Mouse (Mus musculus) lung, embryonic 15.5 days (tissue): Measurements from ENCODE around the gene Lgals9. TPM values are rescaled to one million over a fixed set of nuclear protein-coding genes. Genes with fewer than 3 reads are reported as not detected.

Source experiments
- ATAC-seq: fragments of 200-750 bp; cut with Nextera tagmentation; 2 replicates; pipeline ENCODE4 v1.8.0; 2017; ENCODE audit warnings: moderate number of reproducible peaks, borderline replicate concordance; ENCODE audit not compliant: low FRiP score, low TSS enrichment; ENCODE audit errors: extremely low read depth
- H3K27ac ChIP-seq: fragments of 300-500 bp; sonication (generic); 2 replicates; pipeline ENCODE4 v1.5.1; 2015; ENCODE audit warnings: moderate library complexity, mild to moderate bottlenecking, inconsistent platforms
- H3K27me3 ChIP-seq: fragments of 300-500 bp; sonication (generic); 2 replicates; pipeline ENCODE4 v1.6.1; 2015; ENCODE audit warnings: inconsistent platforms
- H3K36me3 ChIP-seq: fragments of 300-500 bp; sonication (generic); 2 replicates; pipeline ENCODE4 v1.6.1; 2015; ENCODE audit warnings: inconsistent platforms
- H3K4me1 ChIP-seq: fragments of 300-500 bp; sonication (generic); 2 replicates; pipeline ENCODE4 v1.6.1; 2015; ENCODE audit warnings: inconsistent platforms
- H3K4me2 ChIP-seq: fragments of 300-500 bp; sonication (generic); 2 replicates; pipeline ENCODE4 v1.6.1; 2015; ENCODE audit warnings: inconsistent platforms, mild to moderate bottlenecking, moderate library complexity
- H3K4me3 ChIP-seq: fragments of 300-500 bp; sonication (generic); 2 replicates; pipeline ENCODE4 v1.5.1; 2015; ENCODE audit warnings: mild to moderate bottlenecking, inconsistent platforms
- H3K9ac ChIP-seq: fragments of 300-500 bp; sonication (generic); 2 replicates; pipeline ENCODE4 v1.6.1; 2015; ENCODE audit warnings: inconsistent platforms
- H3K9me3 ChIP-seq: fragments of 300-500 bp; sonication (generic); 2 replicates; pipeline ENCODE4 v1.6.1; 2016; ENCODE audit warnings: inconsistent platforms
- WGBS: fragments of 180-500 bp; shearing (Covaris S2); methylation state at CpG from one replicate; pipeline ENCODE4 v1.1.7; 2015; 5-methylcytosine and 5-hydroxymethylcytosine counted together
- polyA plus RNA-seq: library from polyadenylated mRNA; unstranded; fragments of >200 nt; fragmentation: Nextera tagmentation; extraction: Ambion mirVana; gene quantifications from 2 replicates; pipeline ENCODE4 v1.2.1, GENCODE M21; 2015

Gene Lgals9
- polyA plus RNA-seq, 1 experiment from 2014 or later, result 52.8 TPM

DNA sequence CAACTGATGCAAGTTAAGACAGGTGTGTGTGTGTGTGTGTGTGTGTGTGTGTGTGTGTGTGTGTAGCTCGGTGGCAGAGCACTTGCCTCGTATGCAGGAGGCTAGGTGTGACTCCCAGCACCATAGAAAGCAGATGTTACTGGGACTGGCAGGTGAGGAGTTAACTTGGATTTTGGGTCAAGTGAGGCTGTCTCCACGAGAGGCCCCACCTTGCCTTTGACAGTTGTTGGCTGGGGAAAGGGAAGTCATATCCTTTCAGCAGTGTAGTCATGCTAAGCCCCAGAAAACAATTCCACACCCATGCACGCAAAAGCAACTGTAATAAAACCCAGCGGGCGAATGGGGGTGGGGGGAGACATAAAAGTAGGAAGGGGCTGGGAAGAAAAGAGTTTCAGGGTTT lies 12.4 kb downstream of the Lgals9 start:
- no peak overlapping the region for H3K4me3 ChIP-seq
- no peaks in the 10 kb centered on the region for H3K9me3 ChIP-seq
- 0 out of 2 replicates have a peak, but pooled peaks cover 6% of the 10 kb centered on the region for H3K4me1 ChIP-seq
- no peaks in the 10 kb centered on the region for H3K36me3 ChIP-seq
- H3K27ac ChIP-seq, result no peak overlapping the region
- WGBS, result 44% methylated on average over 6 of the region's 6 CpGs
- H3K4me2 ChIP-seq, result no peak overlapping the region
- no peaks in the 10 kb centered on the region for H3K27me3 ChIP-seq
- no peak for ATAC-seq
- H3K9ac ChIP-seq, result no peak overlapping the region

DNA sequence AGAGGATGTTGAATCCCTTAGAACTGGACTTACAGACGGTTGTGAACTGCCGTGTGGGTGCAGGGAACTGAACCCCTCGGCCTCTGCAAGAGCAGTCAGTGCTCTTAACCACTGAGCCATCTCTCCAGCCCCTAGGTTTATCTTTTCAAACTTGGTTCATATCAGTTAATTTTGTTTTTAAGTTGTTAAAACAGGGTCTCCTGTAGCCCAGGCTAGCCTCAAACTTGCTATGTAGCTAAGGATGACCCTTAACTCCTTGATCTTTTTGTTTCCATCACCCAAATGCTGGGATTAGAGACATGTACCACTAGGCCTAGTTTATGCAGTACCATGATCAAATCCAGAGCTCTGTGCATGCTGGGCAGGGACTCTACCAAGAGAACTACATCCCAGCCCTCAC lies 13.0 kb downstream of the Lgals9 start:
- 0 out of 2 replicates have a peak, but pooled peaks cover 6% of the 10 kb centered on the region for H3K4me1 ChIP-seq
- H3K9ac ChIP-seq, result no peak overlapping the region
- no peaks in the 10 kb centered on the region for H3K9me3 ChIP-seq
- 89% methylated on average over 3 of the region's 3 CpGs for WGBS
- no peaks in the 10 kb centered on the region for H3K27me3 ChIP-seq
- H3K4me2 ChIP-seq, result no peak overlapping the region
- no peak for ATAC-seq
- H3K27ac ChIP-seq, result no peak overlapping the region
- no peaks in the 10 kb centered on the region for H3K36me3 ChIP-seq
- no peak overlapping the region for H3K4me3 ChIP-seq

DNA sequence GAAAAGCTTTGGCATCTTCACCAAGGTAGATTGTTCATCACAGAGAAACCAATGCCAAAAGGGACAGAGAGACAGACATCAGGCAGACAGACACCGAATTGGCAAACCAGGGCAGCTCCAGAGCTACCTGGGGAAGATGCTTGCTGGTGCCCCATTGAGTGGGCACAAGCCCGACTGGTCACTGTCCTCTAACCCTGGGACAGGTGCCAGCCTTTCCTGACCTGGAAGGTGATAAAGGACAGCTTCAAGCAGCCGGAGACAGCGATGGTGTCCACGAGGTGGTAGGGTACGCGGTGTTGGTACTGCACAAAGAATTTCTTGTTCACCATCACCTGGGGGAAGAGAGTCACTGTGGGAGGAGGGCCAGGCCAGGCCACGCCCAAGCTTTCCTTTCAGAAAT lies 13.7 kb downstream of the Lgals9 start:
- H3K27ac ChIP-seq, result no peak overlapping the region
- WGBS, result 76% methylated on average over 8 of the region's 8 CpGs

DNA sequence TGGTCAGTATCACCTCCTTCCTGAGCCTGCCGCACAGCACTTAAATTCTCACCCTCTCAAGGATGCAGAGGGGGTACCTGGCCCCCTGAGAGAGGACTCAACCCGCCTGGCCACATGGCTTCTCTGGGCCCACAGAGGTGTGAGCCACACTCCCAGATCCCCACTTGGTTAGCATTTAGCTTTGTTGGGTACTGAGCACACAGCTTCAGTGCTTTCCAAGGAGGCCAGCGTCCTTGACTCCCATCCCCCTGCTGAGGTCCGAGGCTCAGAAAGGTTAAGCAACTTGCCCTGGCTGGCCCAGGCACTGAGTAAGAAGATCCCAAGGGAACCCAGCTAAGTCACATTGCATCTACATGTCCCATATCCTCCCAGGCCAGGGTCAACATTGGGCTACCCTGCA lies 16.6 kb downstream of the Lgals9 start:
- Histone ChIP-seq H3K9ac (no peak overlapping the region), H3K4me2 (no peak overlapping the region), H3K27me3 (no peaks in the 10 kb centered on the region), H3K27ac (no peak overlapping the region), H3K4me3 (no peak overlapping the region), H3K4me1 (0 out of 2 replicates have a peak, but pooled peaks cover 6% of the 10 kb centered on the region), H3K36me3 (no peaks in the 10 kb centered on the region), H3K9me3 (no peaks in the 10 kb centered on the region)
- 66% methylated on average over 4 of the region's 4 CpGs for WGBS
- no peak for ATAC-seq

More for the DNA sequence above, 13.7 kb downstream of the Lgals9 start:
- no peak overlapping the region for H3K9ac ChIP-seq
- H3K4me2 ChIP-seq, result no peak overlapping the region
- no peaks in the 10 kb centered on the region for H3K27me3 ChIP-seq
- no peak for ATAC-seq
- no peaks in the 10 kb centered on the region for H3K36me3 ChIP-seq
- no peak overlapping the region for H3K4me3 ChIP-seq
- 0 out of 2 replicates have a peak, but pooled peaks cover 6% of the 10 kb centered on the region for H3K4me1 ChIP-seq
- H3K9me3 ChIP-seq, result no peaks in the 10 kb centered on the region

DNA sequence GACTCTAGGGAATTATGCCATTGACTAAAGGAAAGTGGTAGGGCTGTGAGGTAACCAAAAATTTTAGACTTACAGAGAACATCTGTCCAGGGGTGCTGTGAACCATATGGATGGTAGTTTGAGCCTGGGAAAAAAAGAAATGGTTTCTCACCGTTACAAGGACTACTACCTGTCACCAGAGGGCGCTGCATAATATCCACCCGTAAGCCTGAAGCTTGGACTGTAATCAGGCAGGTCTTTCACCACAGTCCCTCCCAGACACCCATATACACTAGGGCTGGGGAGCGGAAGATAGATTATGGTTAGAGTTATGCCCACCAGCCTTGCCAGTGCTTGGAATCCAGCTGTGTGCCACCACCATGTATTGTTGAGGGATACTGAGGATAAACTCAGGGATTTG lies 17.4 kb downstream of the Lgals9 start:
- no peak for ATAC-seq
- Histone ChIP-seq H3K4me3 (no peak overlapping the region), H3K27me3 (no peaks in the 10 kb centered on the region), H3K4me1 (no peaks in the 10 kb centered on the region), H3K9me3 (no peaks in the 10 kb centered on the region), H3K36me3 (no peaks in the 10 kb centered on the region), H3K9ac (no peak overlapping the region), H3K4me2 (no peak overlapping the region), H3K27ac (no peak overlapping the region)
- 20% methylated on average over 4 of the region's 4 CpGs for WGBS

DNA sequence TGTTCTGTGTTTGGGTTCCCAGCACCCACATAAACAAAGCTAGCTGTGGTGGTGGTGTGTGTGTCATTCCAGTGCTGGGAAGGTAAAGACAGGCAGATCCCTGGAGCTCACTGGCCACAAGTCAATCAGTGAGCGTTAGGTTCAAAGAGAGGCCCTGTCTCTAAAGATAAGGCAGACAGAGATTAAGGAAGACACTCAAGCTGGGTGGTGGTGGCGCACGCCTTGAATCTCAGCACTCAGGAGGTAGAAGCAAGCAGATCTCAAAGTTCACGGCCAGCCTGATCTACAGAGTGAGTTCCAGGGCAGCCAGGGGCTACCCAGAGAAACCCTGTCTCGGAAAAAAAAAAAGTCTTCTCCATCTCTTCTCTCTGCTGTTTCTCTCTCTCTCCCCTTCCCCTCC lies 23.5 kb downstream of the Lgals9 start:
- Histone ChIP-seq H3K27ac (no peak overlapping the region), H3K9ac (no peak overlapping the region), H3K9me3 (no peaks in the 10 kb centered on the region), H3K27me3 (no peaks in the 10 kb centered on the region), H3K4me3 (no peak overlapping the region), H3K36me3 (no peaks in the 10 kb centered on the region), H3K4me1 (no peaks in the 10 kb centered on the region), H3K4me2 (no peak overlapping the region)
- no peak for ATAC-seq
- 43% methylated on average over 5 of the region's 5 CpGs for WGBS

DNA sequence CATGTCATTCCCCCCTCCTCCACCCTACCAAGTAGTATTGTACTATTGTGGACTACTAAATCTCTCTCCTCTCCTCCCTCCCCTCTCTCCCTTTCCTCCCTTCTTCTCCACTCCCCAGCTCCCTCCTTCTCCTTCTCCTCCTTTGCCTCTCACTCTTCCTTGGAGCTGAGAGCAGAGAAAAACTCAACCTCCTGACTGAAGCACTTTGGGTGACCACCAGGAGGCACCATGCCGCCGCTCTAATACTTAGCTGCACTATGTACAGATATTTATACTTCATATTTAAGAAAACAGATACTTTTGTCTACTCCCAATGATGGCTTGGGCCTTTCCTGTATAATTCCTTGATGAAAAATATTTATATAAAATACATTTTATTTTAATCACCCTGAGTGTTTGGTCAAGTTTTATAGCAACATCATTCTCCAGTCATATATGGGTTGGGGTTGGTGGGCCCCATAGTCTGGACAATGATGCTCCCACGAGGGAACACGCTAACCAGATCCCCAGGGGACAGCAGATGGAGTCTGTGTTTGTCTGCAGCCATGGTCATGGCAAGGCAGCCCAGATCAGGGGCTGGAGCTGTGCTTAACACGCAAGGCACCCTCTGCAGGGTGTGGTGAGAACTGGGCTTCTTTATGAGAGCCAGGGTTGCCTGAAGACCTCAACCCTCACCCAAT lies 24.8 kb downstream of the Lgals9 start:
- WGBS, result 65% methylated on average over 5 of the region's 5 CpGs
- Histone ChIP-seq H3K4me2 (no peak overlapping the region), H3K27me3 (no peaks in the 10 kb centered on the region), H3K9ac (no peak overlapping the region), H3K4me3 (no peak overlapping the region), H3K36me3 (no peaks in the 10 kb centered on the region), H3K4me1 (no peaks in the 10 kb centered on the region), H3K27ac (no peak overlapping the region), H3K9me3 (no peaks in the 10 kb centered on the region)
- ATAC-seq, result no peak

DNA sequence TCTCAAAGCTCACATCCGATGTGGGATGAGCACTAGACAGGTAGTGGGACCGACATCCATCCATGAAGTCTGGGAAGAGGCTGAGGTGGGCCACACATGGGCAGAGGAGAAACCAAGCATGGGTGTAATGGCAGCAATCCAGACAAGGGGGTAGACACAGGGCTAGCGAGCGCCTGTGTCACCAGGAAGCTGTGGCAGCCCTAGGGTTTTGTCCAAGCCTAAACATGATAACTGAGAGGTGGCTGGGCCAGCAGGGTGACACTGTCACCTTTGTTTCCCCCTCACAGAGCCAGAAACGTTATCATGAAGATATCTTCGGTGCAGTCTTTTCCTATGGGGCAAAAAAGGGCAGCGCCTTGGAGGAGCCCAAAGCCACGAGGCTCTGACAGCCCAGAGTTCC lies 25.4 kb downstream of the Lgals9 start:
- no peak overlapping the region for H3K4me3 ChIP-seq
- 57% methylated on average over 8 of the region's 8 CpGs for WGBS
- no peak for ATAC-seq
- no peaks in the 10 kb centered on the region for H3K4me1 ChIP-seq
- no peak overlapping the region for H3K27ac ChIP-seq
- H3K9me3 ChIP-seq, result no peaks in the 10 kb centered on the region
- H3K36me3 ChIP-seq, result no peaks in the 10 kb centered on the region
- H3K9ac ChIP-seq, result no peak overlapping the region
- H3K27me3 ChIP-seq, result no peaks in the 10 kb centered on the region
- no peak overlapping the region for H3K4me2 ChIP-seq

DNA sequence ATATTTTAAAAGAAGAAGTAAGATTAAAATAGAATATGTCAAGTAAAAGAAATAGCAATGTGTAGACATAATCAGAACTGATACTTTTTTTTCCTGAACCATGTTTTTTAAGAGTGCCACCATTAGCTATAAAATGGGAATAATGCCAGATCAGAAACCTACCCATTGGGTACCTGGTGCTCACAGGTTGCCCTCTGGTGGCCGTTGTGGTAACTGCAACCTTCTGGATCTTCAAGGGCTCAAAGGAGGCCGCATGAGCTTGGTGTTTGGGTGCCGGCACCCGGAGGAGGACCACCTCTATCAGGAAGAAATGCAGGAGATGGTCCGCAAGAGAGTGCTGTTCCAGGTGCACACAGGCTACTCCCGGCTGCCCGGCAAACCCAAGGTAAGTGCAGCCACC lies 28.5 kb downstream of the Lgals9 start:
- Histone ChIP-seq H3K27ac (no peak overlapping the region), H3K27me3 (peaks cover 12% of the 10 kb centered on the region; the same call in 1 of the 2 replicates)

DNA sequence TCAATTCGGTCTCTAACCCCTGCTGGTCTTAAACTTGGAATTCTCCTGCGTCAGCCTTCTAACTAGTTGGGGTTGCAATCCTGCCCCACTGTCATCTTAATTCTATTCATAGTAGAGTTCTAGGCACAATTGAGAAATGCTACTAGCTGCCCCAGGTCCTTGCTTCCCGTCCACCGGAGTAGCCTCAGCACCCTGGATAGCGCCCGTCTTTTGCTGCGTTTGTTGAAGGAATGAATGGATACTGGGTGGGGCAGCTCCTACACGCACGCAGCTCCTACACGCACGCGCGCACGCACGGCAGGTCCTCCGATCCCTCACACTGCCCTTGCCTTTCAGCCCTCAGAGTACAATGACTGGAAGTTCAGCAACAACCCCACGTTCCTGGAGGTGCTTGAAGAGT lies 32.3 kb downstream of the Lgals9 start:
- 9% methylated on average over 17 of the region's 17 CpGs for WGBS
- Histone ChIP-seq H3K27ac (no peak overlapping the region), H3K9ac (no peak overlapping the region), H3K4me1 (no peaks in the 10 kb centered on the region), H3K4me3 (no peak overlapping the region), H3K36me3 (no peaks in the 10 kb centered on the region), H3K27me3 (peaks cover 12% of the 10 kb centered on the region; the same call in 1 of the 2 replicates), H3K9me3 (no peaks in the 10 kb centered on the region), H3K4me2 (no peak overlapping the region)
- no peak for ATAC-seq

More for the DNA sequence above, 28.5 kb downstream of the Lgals9 start:
- 5% methylated on average over 7 of the region's 7 CpGs for WGBS
- Histone ChIP-seq H3K4me1 (no peaks in the 10 kb centered on the region), H3K9me3 (no peaks in the 10 kb centered on the region), H3K9ac (no peak overlapping the region), H3K4me3 (no peak overlapping the region), H3K36me3 (no peaks in the 10 kb centered on the region), H3K4me2 (no peak overlapping the region)
- ATAC-seq, result no peak

DNA sequence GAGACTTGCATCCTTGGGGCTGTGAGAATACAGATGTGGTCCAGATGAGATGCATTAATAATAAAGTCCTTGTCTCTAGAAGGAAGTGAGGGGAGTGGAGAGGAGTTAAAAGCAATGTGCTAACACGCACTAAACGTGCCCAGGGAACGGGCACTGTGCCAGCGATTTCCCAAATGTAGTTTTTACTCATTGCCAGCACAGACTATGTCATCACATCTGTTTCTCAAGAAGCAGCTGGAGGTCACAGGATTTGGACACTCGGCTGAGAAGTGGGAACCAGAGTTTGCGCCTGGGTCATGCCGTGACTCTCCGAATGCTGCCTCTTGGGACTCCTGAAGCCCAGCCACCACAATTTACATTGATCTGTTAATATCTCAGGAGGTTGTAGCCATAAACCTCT lies 34.4 kb downstream of the Lgals9 start:
- H3K27ac ChIP-seq, result no peak overlapping the region
- no peaks in the 10 kb centered on the region for H3K36me3 ChIP-seq
- H3K4me3 ChIP-seq, result no peak overlapping the region
- no peaks in the 10 kb centered on the region for H3K4me1 ChIP-seq
- ATAC-seq, result no peak
- 66% methylated on average over 8 of the region's 8 CpGs for WGBS
- no peak overlapping the region for H3K4me2 ChIP-seq
- H3K9ac ChIP-seq, result no peak overlapping the region
- H3K9me3 ChIP-seq, result no peaks in the 10 kb centered on the region
- H3K27me3 ChIP-seq, result peaks cover 12% of the 10 kb centered on the region; the same call in 1 of the 2 replicates

DNA sequence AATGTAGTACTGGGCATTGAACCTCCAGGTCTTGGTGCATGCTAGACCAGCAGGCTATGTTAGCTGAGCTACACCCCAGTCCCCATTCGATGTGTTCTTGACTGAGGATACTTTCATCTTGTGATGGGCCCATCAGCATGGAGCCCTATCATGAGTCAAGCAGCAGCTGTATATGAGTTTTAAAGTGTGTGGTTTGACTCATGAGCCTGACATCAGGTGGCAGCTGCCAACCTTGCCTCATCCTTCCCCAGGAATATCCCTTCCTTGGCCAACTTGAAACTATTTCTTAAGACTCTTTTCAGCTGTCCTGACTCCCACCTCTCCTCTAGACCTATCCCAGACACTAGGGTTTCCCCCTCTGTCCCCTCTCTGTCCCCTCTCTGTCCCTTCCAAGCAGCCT lies 41.7 kb downstream of the Lgals9 start:
- H3K4me1 ChIP-seq, result no peaks in the 10 kb centered on the region
- H3K9ac ChIP-seq, result no peak overlapping the region
- ATAC-seq, result no peak
- no peak overlapping the region for H3K4me3 ChIP-seq
- H3K36me3 ChIP-seq, result no peaks in the 10 kb centered on the region
- no peak overlapping the region for H3K27ac ChIP-seq
- no peak overlapping the region for H3K4me2 ChIP-seq
- 94% methylated on average over 1 of the region's 1 CpGs for WGBS
- H3K9me3 ChIP-seq, result no peaks in the 10 kb centered on the region
- no peaks in the 10 kb centered on the region for H3K27me3 ChIP-seq

DNA sequence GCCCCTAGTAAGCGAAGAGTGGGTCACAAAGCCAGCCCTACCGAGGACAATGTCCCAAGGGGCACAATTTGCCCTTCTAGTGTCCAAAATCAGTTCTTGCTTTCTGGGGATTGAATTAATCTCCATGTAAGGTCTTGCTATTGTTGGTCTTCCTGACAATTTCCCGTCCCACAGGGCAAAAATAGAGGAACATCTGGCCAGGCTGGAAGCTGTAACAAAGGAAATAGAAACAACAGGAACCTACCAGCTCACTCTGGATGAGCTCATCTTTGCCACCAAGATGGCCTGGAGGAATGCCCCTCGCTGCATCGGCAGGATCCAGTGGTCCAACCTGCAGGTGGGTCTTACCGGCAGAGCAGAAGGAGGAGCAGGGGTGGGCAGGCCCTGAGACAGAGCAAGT lies 49.6 kb downstream of the Lgals9 start:
- no peaks in the 10 kb centered on the region for H3K27me3 ChIP-seq
- H3K36me3 ChIP-seq, result no peaks in the 10 kb centered on the region
- peaks cover 6% of the 10 kb centered on the region; the same call in 1 of the 2 replicates for H3K4me1 ChIP-seq
- no peak overlapping the region for H3K4me2 ChIP-seq
- peak overlapping the region; percentile 62 for H3K27ac ChIP-seq
- no peak for ATAC-seq
- H3K9ac ChIP-seq, result no peak overlapping the region
- H3K4me3 ChIP-seq, result no peak overlapping the region
- H3K9me3 ChIP-seq, result no peaks in the 10 kb centered on the region
- WGBS, result 74% methylated on average over 6 of the region's 6 CpGs
